Mouse (Mus musculus) heart, embryonic 12.5 days (tissue): ENCODE results near the gene Cflar. TPM values are rescaled to one million over a fixed set of nuclear protein-coding genes. Genes with fewer than 3 reads are reported as not detected.
A peak's percentile ranks its signal among the peaks of the same experiment; 100 is the strongest.

ENCODE experiments used
- ATAC-seq: fragments of 200-750 bp; cut with Nextera tagmentation; 2 replicates; pipeline ENCODE4 v1.8.0; 2017; ENCODE audit warnings: moderate TSS enrichment, moderate library complexity; ENCODE audit not compliant: insufficient number of reproducible peaks, low FRiP score
- H3K27ac ChIP-seq: fragments of 300-500 bp; sonication (generic); 2 replicates; pipeline ENCODE4 v1.5.1; 2016; ENCODE audit warnings: mild to moderate bottlenecking, moderate library complexity; ENCODE audit not compliant: poor library complexity, severe bottlenecking
- H3K27me3 ChIP-seq: fragments of 300-500 bp; sonication (generic); replicated peaks from 2 replicates; pipeline ENCODE4 v1.6.1; 2016; ENCODE audit warnings: mild to moderate bottlenecking, moderate library complexity
- H3K36me3 ChIP-seq: fragments of 300-500 bp; sonication (generic); 2 replicates; pipeline ENCODE4 v1.6.1; 2016; ENCODE audit warnings: mild to moderate bottlenecking, moderate library complexity
- H3K4me1 ChIP-seq: fragments of 300-500 bp; sonication (generic); replicated peaks from 2 replicates; pipeline ENCODE4 v1.6.1; 2016; ENCODE audit warnings: mild to moderate bottlenecking
- H3K4me2 ChIP-seq: fragments of 300-500 bp; sonication (generic); 2 replicates; pipeline ENCODE4 v1.6.1; 2016; ENCODE audit warnings: mild to moderate bottlenecking, moderate library complexity
- H3K4me3 ChIP-seq: fragments of 300-500 bp; sonication (generic); 2 replicates; pipeline ENCODE4 v1.5.1; 2016; ENCODE audit warnings: mild to moderate bottlenecking
- H3K9ac ChIP-seq: fragments of 300-500 bp; sonication (generic); 2 replicates; pipeline ENCODE4 v1.6.1; 2016; ENCODE audit warnings: mild to moderate bottlenecking, moderate library complexity
- H3K9me3 ChIP-seq: fragments of 300-500 bp; sonication (generic); replicated peaks from 2 replicates; pipeline ENCODE4 v1.6.1; 2016; ENCODE audit warnings: mild to moderate bottlenecking, moderate library complexity
- WGBS: fragments of 180-500 bp; shearing (Covaris S2); methylation state at CpG from one replicate; pipeline ENCODE4 v1.1.7; 2016; 5-methylcytosine and 5-hydroxymethylcytosine counted together
- polyA plus RNA-seq: library from polyadenylated mRNA; unstranded; fragments of >200 nt; fragmentation: Nextera tagmentation; extraction: Ambion mirVana; gene quantifications from 2 replicates; pipeline ENCODE4 v1.2.1, GENCODE M21; 2016

Cflar gene
- polyA plus RNA-seq, 1 experiment from 2014 or later, result 35.6 TPM

DNA sequence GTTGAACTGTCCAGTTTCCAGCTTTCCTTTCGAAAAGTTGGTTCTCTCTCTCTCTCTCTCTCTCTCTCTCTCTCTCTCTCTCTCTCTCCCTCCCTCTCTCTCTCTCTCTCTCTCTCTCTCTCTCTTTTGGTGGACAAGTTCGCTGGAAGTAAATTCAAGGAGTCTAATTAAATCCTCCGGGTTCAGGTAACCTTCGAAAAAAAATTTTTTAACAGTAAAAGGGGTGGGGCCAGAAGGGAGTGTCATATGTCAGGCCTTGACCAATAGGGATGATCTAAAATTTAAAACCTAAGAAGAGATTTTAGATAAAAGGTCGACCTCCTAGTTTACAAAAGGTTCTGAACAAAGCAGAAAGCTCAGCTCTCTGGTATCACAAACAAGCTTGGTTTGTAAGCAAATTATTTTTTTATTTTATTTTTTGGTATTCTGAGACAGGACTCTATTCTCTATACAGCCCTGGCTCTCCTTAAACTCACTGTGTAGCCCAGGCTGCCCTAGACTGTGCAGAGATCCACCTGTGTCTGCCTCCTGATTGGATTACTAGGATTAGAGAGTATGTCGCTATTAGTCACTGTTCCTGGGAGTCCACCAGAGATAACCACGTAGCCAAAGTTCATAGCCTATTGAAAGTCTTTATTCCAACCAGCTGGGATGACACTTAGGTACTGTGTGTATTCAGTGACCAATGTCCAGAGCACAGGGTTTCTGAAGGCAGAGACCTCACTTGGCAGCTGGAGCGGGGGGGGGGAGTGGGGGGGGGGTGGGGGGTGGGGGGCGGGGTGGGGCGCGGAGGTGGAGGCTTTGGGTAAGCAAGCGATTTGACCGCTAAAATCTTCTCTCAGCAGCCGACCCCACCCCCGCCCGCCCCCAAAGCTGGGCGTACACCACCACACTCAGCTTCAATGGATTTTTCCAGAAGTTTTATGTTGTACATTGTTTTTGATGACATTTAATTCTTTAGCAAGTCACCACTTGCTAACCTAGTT lies 1.1 kb downstream of the Cflar start:
- H3K36me3 ChIP-seq, result peaks cover 19% of the 10 kb centered on the region
- H3K9ac ChIP-seq, result peak overlapping the region; percentile 94
- no peaks in the 10 kb centered on the region for H3K9me3 ChIP-seq
- peak overlapping the region; percentile 78 for H3K4me2 ChIP-seq
- no peaks in the 10 kb centered on the region for H3K27me3 ChIP-seq
- ATAC-seq, result peak; percentile 83
- peak overlapping the region; percentile 100 for H3K27ac ChIP-seq
- WGBS, result under 1% methylated on average over 15 of the region's 17 CpGs
- H3K4me1 ChIP-seq, result peaks cover 22% of the 10 kb centered on the region
- H3K4me3 ChIP-seq, result peak overlapping the region; percentile 61

- Histone ChIP-seq H3K27ac (peak overlapping the region; percentile 100), H3K4me1 (peaks cover 22% of the 10 kb centered on the region), H3K4me3 (peak overlapping the region; percentile 61), H3K4me2 (peak overlapping the region; percentile 78), H3K36me3 (peaks cover 24% of the 10 kb centered on the region), H3K9ac (peak overlapping the region; percentile 87), H3K27me3 (no peaks in the 10 kb centered on the region), H3K9me3 (no peaks in the 10 kb centered on the region)
- 4% methylated on average over 31 of the region's 31 CpGs for WGBS
- 0 out of 2 replicates have a peak, but pooled peaks have one; percentile 12 for ATAC-seq
Observed at GRCm38 (mm10) chr1:58713081-58713892, 2.0 kb downstream of the Cflar start.

- Histone ChIP-seq H3K36me3 (peaks cover 27% of the 10 kb centered on the region), H3K4me1 (peaks cover 22% of the 10 kb centered on the region), H3K9me3 (no peaks in the 10 kb centered on the region), H3K4me2 (peak overlapping the region; percentile 78), H3K27ac (peak overlapping the region; percentile 100), H3K4me3 (peak overlapping the region; percentile 61), H3K27me3 (no peaks in the 10 kb centered on the region), H3K9ac (peak overlapping the region; percentile 87)
- WGBS, result 44% methylated on average over 4 of the region's 4 CpGs
- no peak for ATAC-seq
Observed at GRCm38 (mm10) chr1:58713893-58714231, 2.6 kb downstream of the Cflar start.

DNA sequence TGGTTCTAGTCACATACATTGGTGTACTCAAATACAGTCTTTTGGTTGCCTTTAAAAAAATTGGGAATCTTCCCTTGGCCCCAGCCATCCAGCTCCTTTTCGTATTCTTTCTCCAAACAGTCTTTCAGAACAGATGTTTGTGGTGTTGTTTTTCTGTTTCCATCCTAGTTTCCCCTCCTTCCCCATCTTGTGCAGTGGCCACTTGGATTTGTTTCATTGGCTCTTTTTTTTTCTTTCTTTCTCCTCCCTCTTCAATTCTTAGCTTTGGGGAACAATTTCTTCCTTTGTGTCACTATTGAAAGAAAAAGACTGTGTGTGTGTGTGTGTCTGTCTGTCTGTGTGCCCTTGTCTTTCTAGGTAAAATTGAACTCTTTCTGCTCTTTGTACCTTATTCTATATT lies 3.1 kb downstream of the Cflar start:
- Histone ChIP-seq H3K4me2 (peak overlapping the region; percentile 78), H3K9me3 (no peaks in the 10 kb centered on the region), H3K27me3 (no peaks in the 10 kb centered on the region), H3K27ac (peak overlapping the region; percentile 100; the same call in 1 of the 2 replicates), H3K36me3 (peaks cover 32% of the 10 kb centered on the region), H3K4me1 (peaks cover 22% of the 10 kb centered on the region), H3K4me3 (peak overlapping the region; percentile 61), H3K9ac (peak overlapping the region; percentile 87)
- 61% methylated on average over 1 of the region's 1 CpGs for WGBS
- ATAC-seq, result no peak

DNA sequence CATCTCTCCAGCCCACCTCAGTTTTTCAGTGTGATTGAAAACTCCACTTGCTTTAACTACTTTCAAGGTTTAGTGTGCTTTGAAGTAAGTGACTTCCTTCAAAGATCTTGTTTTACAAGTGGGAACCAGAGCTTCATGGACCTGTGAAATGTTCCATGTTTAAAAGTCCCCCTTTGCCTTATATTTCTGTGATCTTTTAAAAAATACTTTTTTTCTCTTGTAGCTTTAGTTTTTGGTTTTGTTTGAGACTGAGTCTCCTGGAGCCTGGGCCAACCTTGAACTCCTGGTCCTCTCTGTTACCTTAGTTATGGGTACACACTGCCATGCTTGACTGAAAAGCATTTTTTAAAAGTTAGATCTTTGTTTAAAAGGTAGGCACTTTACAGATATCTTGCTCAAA lies 4.2 kb downstream of the Cflar start:
- peaks cover 40% of the 10 kb centered on the region for H3K36me3 ChIP-seq

DNA sequence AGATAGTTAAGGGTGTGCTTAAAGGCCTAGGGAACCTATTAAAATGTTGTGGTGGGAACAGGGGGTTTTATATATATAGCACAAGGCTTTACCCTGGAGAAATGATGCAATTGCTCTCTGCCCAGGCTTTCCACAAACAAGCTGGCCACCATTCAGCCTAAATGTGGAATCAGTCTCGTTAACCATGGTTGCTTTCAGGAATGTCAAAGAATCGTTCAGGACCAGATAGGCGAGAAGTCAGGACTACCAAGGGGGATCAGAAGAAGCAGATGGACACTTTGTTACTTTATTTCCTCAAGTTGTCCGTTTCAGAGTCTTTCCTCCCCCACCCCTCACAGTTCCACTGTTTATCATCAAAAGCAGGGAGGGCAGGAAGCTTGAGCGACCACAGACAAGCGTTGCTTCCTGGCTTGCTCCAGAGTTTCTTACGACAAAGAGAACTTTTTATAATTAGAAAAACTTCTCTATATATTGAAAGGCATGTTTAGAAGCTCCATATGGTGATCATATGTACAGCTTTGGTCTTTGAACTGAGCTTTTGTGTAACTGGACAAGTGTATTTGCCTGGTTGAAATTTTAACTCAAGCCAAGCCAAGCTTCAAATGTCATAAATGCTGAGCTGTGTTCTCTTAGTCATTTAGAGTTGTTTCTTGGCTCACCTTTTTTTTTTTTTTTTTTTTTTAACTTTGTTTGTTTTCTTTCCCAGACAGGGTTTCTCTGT lies 5.0 kb downstream of the Cflar start:
- no peak overlapping the region for H3K9ac ChIP-seq
- no peaks in the 10 kb centered on the region for H3K27me3 ChIP-seq
- 46% methylated on average over 7 of the region's 7 CpGs for WGBS
- peaks cover 40% of the 10 kb centered on the region for H3K36me3 ChIP-seq
- H3K4me3 ChIP-seq, result no peak overlapping the region
- H3K4me2 ChIP-seq, result peak overlapping the region; percentile 51
- no peak for ATAC-seq
- H3K9me3 ChIP-seq, result no peaks in the 10 kb centered on the region
- H3K27ac ChIP-seq, result peak overlapping the region; percentile 71; the same call in 1 of the 2 replicates
- peaks cover 22% of the 10 kb centered on the region for H3K4me1 ChIP-seq

More for the DNA sequence above, 4.2 kb downstream of the Cflar start:
- no peak overlapping the region for H3K9ac ChIP-seq
- peak overlapping the region; percentile 51 for H3K4me2 ChIP-seq
- no peaks in the 10 kb centered on the region for H3K9me3 ChIP-seq
- no peak overlapping the region for H3K4me3 ChIP-seq
- no peaks in the 10 kb centered on the region for H3K27me3 ChIP-seq
- 0 out of 2 replicates have a peak overlapping the region, but pooled peaks have one; percentile 71 for H3K27ac ChIP-seq
- H3K4me1 ChIP-seq, result peaks cover 22% of the 10 kb centered on the region
- ATAC-seq, result no peak

DNA sequence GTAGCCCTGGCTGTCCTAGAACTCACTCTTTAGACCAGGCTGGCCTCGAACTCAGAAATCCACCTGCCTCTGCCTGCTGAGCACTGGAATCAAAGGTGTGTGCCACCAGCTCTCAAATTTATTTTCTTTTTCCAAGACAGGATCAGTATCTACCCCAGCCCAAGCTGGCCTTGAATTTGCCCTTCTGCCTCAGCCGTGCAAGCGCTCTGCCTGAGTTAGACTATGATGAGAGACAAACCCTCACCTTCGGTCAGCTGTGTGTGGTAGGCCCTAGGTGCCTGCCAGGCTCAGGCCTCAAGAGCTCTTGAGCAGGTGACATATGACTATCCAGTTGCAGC lies 5.5 kb downstream of the Cflar start:
- Histone ChIP-seq H3K27me3 (no peaks in the 10 kb centered on the region), H3K4me2 (no peak overlapping the region), H3K9me3 (no peaks in the 10 kb centered on the region), H3K9ac (no peak overlapping the region), H3K27ac (no peak overlapping the region), H3K36me3 (peaks cover 40% of the 10 kb centered on the region), H3K4me3 (no peak overlapping the region), H3K4me1 (peaks cover 27% of the 10 kb centered on the region)
- ATAC-seq, result no peak
- 89% methylated on average over 4 of the region's 4 CpGs for WGBS

- ATAC-seq, result no peak
- Histone ChIP-seq H3K4me2 (no peak overlapping the region), H3K27ac (no peak overlapping the region), H3K4me1 (peaks cover 35% of the 10 kb centered on the region), H3K9me3 (no peaks in the 10 kb centered on the region), H3K36me3 (peaks cover 40% of the 10 kb centered on the region), H3K27me3 (no peaks in the 10 kb centered on the region), H3K9ac (no peak overlapping the region), H3K4me3 (no peak overlapping the region)
- WGBS, result 89% methylated on average over 8 of the region's 8 CpGs
Observed at GRCm38 (mm10) chr1:58717589-58718270, 6.4 kb downstream of the Cflar start.

DNA sequence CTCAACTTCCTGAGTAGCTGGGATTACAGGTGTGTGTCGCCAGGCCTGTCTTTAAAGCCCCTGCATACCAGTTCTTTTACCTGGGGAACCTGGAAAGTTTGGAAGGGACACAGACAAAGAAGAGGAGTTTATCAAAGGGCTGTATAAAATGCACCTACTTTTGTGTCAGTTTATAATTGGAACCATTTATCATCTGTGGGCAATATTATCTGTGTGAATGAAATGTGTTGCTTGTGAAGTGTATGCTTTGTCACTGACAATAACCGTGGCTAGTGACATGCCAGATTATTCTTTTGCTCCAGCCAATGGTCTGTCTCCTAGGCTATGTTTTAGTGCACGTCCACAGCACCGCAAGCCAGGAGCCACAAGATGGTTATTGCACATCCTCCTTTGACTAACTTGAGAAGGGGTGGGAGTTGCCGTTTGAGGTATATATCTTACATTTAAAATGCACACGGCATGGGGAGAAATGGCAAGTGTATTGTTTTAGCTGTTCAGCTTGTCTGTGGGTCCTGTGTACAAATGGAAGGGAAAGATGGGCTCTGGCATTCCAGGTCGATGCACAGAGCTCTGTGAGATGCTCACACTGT lies 8.1 kb downstream of the Cflar start:
- no peak overlapping the region for H3K27ac ChIP-seq
- no peak overlapping the region for H3K4me2 ChIP-seq
- H3K9me3 ChIP-seq, result no peaks in the 10 kb centered on the region
- WGBS, result 85% methylated on average over 7 of the region's 7 CpGs
- H3K9ac ChIP-seq, result no peak overlapping the region
- no peak for ATAC-seq
- H3K4me3 ChIP-seq, result no peak overlapping the region
- H3K36me3 ChIP-seq, result peaks cover 40% of the 10 kb centered on the region
- H3K27me3 ChIP-seq, result no peaks in the 10 kb centered on the region
- H3K4me1 ChIP-seq, result peaks cover 38% of the 10 kb centered on the region

- no peak for ATAC-seq
- 85% methylated on average over 8 of the region's 8 CpGs for WGBS
- no peak overlapping the region for H3K27ac ChIP-seq
Observed at GRCm38 (mm10) chr1:58720090-58720489, 8.8 kb downstream of the Cflar start.

More at GRCm38 (mm10) chr1:58720090-58720489, 8.8 kb downstream of the Cflar start:
- Histone ChIP-seq H3K27me3 (no peaks in the 10 kb centered on the region), H3K36me3 (peaks cover 37% of the 10 kb centered on the region), H3K4me2 (no peak overlapping the region), H3K4me1 (peaks cover 37% of the 10 kb centered on the region), H3K4me3 (no peak overlapping the region), H3K9me3 (no peaks in the 10 kb centered on the region), H3K9ac (no peak overlapping the region)
